Mouse (Mus musculus): ENCODE measurements around the gene Runx1. TPM values are rescaled to one million over a fixed set of nuclear protein-coding genes. Genes with fewer than 3 reads are reported as not detected.

Gene Runx1
- 15.8 and 24.5 TPM in 2 replicates for polyA plus RNA-seq (2011; ENCODE audit: insufficient read depth, insufficient read length, low replicate concordance, missing spikeins)

GRCm38 (mm10) chr16:92825908-92826650, at the start of gene Runx1:
Gene Runx1, minus strand, starts transcription at chr16:92826149.
- Histone ChIP-seq H3K4me3 (replicated peaks; ENCODE audit: control insufficient read depth, low read depth, low read length) (peak within 1 kb of the TSS; percentile 82), H3K27ac (ENCODE audit: control insufficient read depth, insufficient read depth, low read depth, low read length, poor library complexity) (peak within 1 kb of the TSS; percentile 88), H3K4me1 (ENCODE audit: control insufficient read depth, insufficient read depth, low read length) (peaks cover 9% of the 10 kb centered on the region)
- WGBS = 3% methylated on average over 11 of the region's 11 CpGs
- TF ChIP-seq POLR2A (IDR thresholded peaks at IDR 0.05; ENCODE audit: borderline replicate concordance, control insufficient read depth, low read depth, low read length) = 0 out of 2 replicates have a peak, but pooled peaks have one; percentile 20
- TF ChIP-seq CTCF (IDR thresholded peaks at IDR 0.05; ENCODE audit: control insufficient read depth, insufficient read depth, low read length) = no peak

GRCm38 (mm10) chr16:92874015-92874414, 48.1 kb upstream of the Runx1 start:
- no peak for TF ChIP-seq POLR2A (IDR thresholded peaks at IDR 0.05; ENCODE audit: borderline replicate concordance, control insufficient read depth, low read depth, low read length)
- TF ChIP-seq CTCF (IDR thresholded peaks at IDR 0.05; ENCODE audit: control insufficient read depth, insufficient read depth, low read length) = no peak
- peaks cover 6% of the 10 kb centered on the region for H3K4me1 ChIP-seq (ENCODE audit: control insufficient read depth, insufficient read depth, low read length)
- 15% methylated on average over 3 of the region's 3 CpGs for WGBS
- H3K4me3 ChIP-seq (replicated peaks; ENCODE audit: control insufficient read depth, low read depth, low read length) = no peak overlapping the region
- no peak overlapping the region for H3K27ac ChIP-seq (ENCODE audit: control insufficient read depth, insufficient read depth, low read depth, low read length, poor library complexity)

- H3K4me3 ChIP-seq (replicated peaks; ENCODE audit: control insufficient read depth, low read depth, low read length) = no peak overlapping the region
- peaks cover 9% of the 10 kb centered on the region for H3K4me1 ChIP-seq (ENCODE audit: control insufficient read depth, insufficient read depth, low read length)
- WGBS = 72% methylated on average over 11 of the region's 11 CpGs
- TF ChIP-seq POLR2A (IDR thresholded peaks at IDR 0.05; ENCODE audit: borderline replicate concordance, control insufficient read depth, low read depth, low read length) (no peak), CTCF (IDR thresholded peaks at IDR 0.05; ENCODE audit: control insufficient read depth, insufficient read depth, low read length) (no peak)
- H3K27ac ChIP-seq (ENCODE audit: control insufficient read depth, insufficient read depth, low read depth, low read length, poor library complexity) = no peak overlapping the region
Measured at GRCm38 (mm10) chr16:92871728-92872127, 45.8 kb upstream of the Runx1 start.

GRCm38 (mm10) chr16:92868550-92868949, 42.6 kb upstream of the Runx1 start:
- TF ChIP-seq POLR2A (IDR thresholded peaks at IDR 0.05; ENCODE audit: borderline replicate concordance, control insufficient read depth, low read depth, low read length) (no peak), CTCF (IDR thresholded peaks at IDR 0.05; ENCODE audit: control insufficient read depth, insufficient read depth, low read length) (no peak)
- no peak overlapping the region for H3K4me3 ChIP-seq (replicated peaks; ENCODE audit: control insufficient read depth, low read depth, low read length)
- peaks cover 9% of the 10 kb centered on the region; the same call in 1 of the 2 replicates for H3K4me1 ChIP-seq (ENCODE audit: control insufficient read depth, insufficient read depth, low read length)
- H3K27ac ChIP-seq (ENCODE audit: control insufficient read depth, insufficient read depth, low read depth, low read length, poor library complexity) = no peak overlapping the region
- WGBS = 6% methylated on average over 4 of the region's 4 CpGs

GRCm38 (mm10) chr16:92867261-92867935, 41.4 kb upstream of the Runx1 start:
- H3K4me1 ChIP-seq (ENCODE audit: control insufficient read depth, insufficient read depth, low read length) = peaks cover 5% of the 10 kb centered on the region; the same call in 1 of the 2 replicates
- no peak overlapping the region for H3K4me3 ChIP-seq (replicated peaks; ENCODE audit: control insufficient read depth, low read depth, low read length)
- WGBS = 21% methylated on average over 9 of the region's 9 CpGs
- TF ChIP-seq POLR2A (IDR thresholded peaks at IDR 0.05; ENCODE audit: borderline replicate concordance, control insufficient read depth, low read depth, low read length) (no peak), CTCF (IDR thresholded peaks at IDR 0.05; ENCODE audit: control insufficient read depth, insufficient read depth, low read length) (no peak)
- H3K27ac ChIP-seq (ENCODE audit: control insufficient read depth, insufficient read depth, low read depth, low read length, poor library complexity) = no peak overlapping the region

- WGBS = 94% methylated on average over 3 of the region's 3 CpGs
- peaks cover 5% of the 10 kb centered on the region; the same call in 1 of the 2 replicates for H3K4me1 ChIP-seq (ENCODE audit: control insufficient read depth, insufficient read depth, low read length)
- TF ChIP-seq POLR2A (IDR thresholded peaks at IDR 0.05; ENCODE audit: borderline replicate concordance, control insufficient read depth, low read depth, low read length) (no peak), CTCF (IDR thresholded peaks at IDR 0.05; ENCODE audit: control insufficient read depth, insufficient read depth, low read length) (no peak)
- no peak overlapping the region for H3K4me3 ChIP-seq (replicated peaks; ENCODE audit: control insufficient read depth, low read depth, low read length)
- H3K27ac ChIP-seq (ENCODE audit: control insufficient read depth, insufficient read depth, low read depth, low read length, poor library complexity) = no peak overlapping the region
Measured at GRCm38 (mm10) chr16:92865314-92865713, 39.4 kb upstream of the Runx1 start.

- Histone ChIP-seq H3K4me1 (ENCODE audit: control insufficient read depth, insufficient read depth, low read length) (peaks cover 5% of the 10 kb centered on the region; the same call in 1 of the 2 replicates), H3K4me3 (replicated peaks; ENCODE audit: control insufficient read depth, low read depth, low read length) (no peak overlapping the region), H3K27ac (ENCODE audit: control insufficient read depth, insufficient read depth, low read depth, low read length, poor library complexity) (no peak overlapping the region)
- 27% methylated on average over 2 of the region's 2 CpGs for WGBS
- TF ChIP-seq POLR2A (IDR thresholded peaks at IDR 0.05; ENCODE audit: borderline replicate concordance, control insufficient read depth, low read depth, low read length) (no peak), CTCF (IDR thresholded peaks at IDR 0.05; ENCODE audit: control insufficient read depth, insufficient read depth, low read length) (no peak)
Measured at GRCm38 (mm10) chr16:92864191-92864590, 38.2 kb upstream of the Runx1 start.

- Histone ChIP-seq H3K27ac (ENCODE audit: control insufficient read depth, insufficient read depth, low read depth, low read length, poor library complexity) (no peak overlapping the region), H3K4me3 (replicated peaks; ENCODE audit: control insufficient read depth, low read depth, low read length) (no peak overlapping the region), H3K4me1 (ENCODE audit: control insufficient read depth, insufficient read depth, low read length) (peaks cover 3% of the 10 kb centered on the region; the same call in 1 of the 2 replicates)
- TF ChIP-seq CTCF (IDR thresholded peaks at IDR 0.05; ENCODE audit: control insufficient read depth, insufficient read depth, low read length) (no peak), POLR2A (IDR thresholded peaks at IDR 0.05; ENCODE audit: borderline replicate concordance, control insufficient read depth, low read depth, low read length) (no peak)
Measured at GRCm38 (mm10) chr16:92863179-92863578, 37.2 kb upstream of the Runx1 start.
